Mouse (Mus musculus) embryonic facial prominence, embryonic 11.5 days (tissue): ENCODE measurements around the gene 2900026A02Rik. TPM values are rescaled to one million over a fixed set of nuclear protein-coding genes. Genes with fewer than 3 reads are reported as not detected.

Experiments used
- ATAC-seq: fragments of 200-750 bp; cut with Nextera tagmentation; replicated peaks from 2 replicates; pipeline ENCODE4 v1.8.0; 2017; ENCODE audit warnings: low read depth; ENCODE audit not compliant: insufficient number of reproducible peaks, low FRiP score, low TSS enrichment
- DNase-seq: peaks from one replicate; pipeline ENCODE4 v3.0.0-alpha.2; 2015; ENCODE audit warnings: low spot score
- H3K27ac ChIP-seq: fragments of 300-500 bp; sonication (generic); replicated peaks from 2 replicates; pipeline ENCODE4 v1.5.1; 2014; ENCODE audit warnings: mild to moderate bottlenecking, low read depth, low read length, control low read depth
- H3K27me3 ChIP-seq: fragments of 300-500 bp; sonication (generic); 2 replicates; pipeline ENCODE4 v1.6.1; 2014; ENCODE audit warnings: mild to moderate bottlenecking, low read length, moderate library complexity, mixed read lengths; ENCODE audit not compliant: control insufficient read depth, insufficient read depth
- H3K36me3 ChIP-seq: fragments of 300-500 bp; sonication (generic); replicated peaks from 2 replicates; pipeline ENCODE4 v1.6.1; 2014; ENCODE audit warnings: low read depth, mild to moderate bottlenecking, low read length, moderate library complexity, mixed read lengths; ENCODE audit not compliant: control insufficient read depth, insufficient read depth
- H3K4me1 ChIP-seq: fragments of 300-500 bp; sonication (generic); 2 replicates; pipeline ENCODE4 v1.6.1; 2014; ENCODE audit warnings: low read length, mixed read lengths; ENCODE audit not compliant: control insufficient read depth, insufficient read depth
- H3K4me2 ChIP-seq: fragments of 300-500 bp; sonication (generic); 2 replicates; pipeline ENCODE4 v1.6.1; 2014; ENCODE audit warnings: low read depth, mild to moderate bottlenecking, control low read depth, low read length, moderate library complexity
- H3K4me3 ChIP-seq: fragments of 300-500 bp; sonication (generic); 2 replicates; pipeline ENCODE4 v1.5.1; 2014; ENCODE audit warnings: low read depth, low read length, control low read depth
- H3K9ac ChIP-seq: fragments of 300-500 bp; sonication (generic); replicated peaks from 2 replicates; pipeline ENCODE4 v1.6.1; 2014; ENCODE audit warnings: mild to moderate bottlenecking, control low read depth, low read length
- H3K9me3 ChIP-seq: fragments of 300-500 bp; sonication (generic); replicated peaks from 2 replicates; pipeline ENCODE4 v1.6.1; 2016; ENCODE audit warnings: mild to moderate bottlenecking, low read length, inconsistent platforms, mixed read lengths; ENCODE audit not compliant: control insufficient read depth
- WGBS: fragments of 180-500 bp; shearing (Covaris S2); extraction: QIAGEN DNeasy Blood & Tissue Kit; methylation state at CpG from one replicate; pipeline ENCODE4 v1.1.7; 2014; 5-methylcytosine and 5-hydroxymethylcytosine counted together
- polyA plus RNA-seq: library from polyadenylated mRNA; unstranded; fragments of >200 nt; fragmentation: Nextera tagmentation; extraction: Ambion mirVana; gene quantifications from 2 replicates; pipeline ENCODE4 v1.2.1, GENCODE M21; 2014

Gene 2900026A02Rik
- polyA plus RNA-seq = 1.4 and 1.7 TPM in 2 replicates

DNA sequence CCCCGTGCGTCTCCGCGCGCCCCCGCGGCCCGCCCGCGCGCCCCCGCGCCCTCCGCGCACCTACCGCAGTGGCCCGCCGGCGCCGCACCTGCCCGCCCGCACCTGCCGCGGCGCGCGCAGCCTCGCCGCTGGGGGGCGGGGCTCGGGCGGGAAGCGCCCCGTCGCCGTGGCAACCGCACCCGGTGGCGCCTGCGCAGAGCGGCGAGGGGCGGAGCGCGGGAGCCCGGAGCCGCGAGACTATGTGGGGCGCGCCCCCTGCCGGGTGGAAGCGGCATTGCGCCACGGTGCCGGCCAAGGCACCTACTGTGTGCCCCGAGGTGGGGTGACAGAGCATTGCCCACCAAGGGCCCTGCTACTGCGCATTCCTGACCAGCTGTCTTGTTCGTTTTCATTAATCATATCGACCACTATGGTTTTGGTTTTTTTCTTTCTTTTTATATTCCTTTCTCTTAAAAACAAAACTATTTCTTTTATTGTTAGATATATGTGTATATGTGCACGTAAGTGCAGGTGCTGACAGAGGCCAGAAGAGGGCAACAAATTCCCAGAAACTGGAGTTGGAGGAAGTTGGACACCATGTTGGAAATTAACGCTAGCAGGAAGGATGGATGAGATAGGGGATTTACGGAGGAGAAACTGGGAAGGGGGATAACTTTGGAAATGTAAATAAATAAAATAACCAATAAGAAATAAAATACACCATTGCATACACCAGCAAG, at the start of gene 2900026A02Rik:
Gene 2900026A02Rik, minus strand, starts transcription at position 90 of the 719 bp plus-strand sequence.
- DNase-seq (peak; percentile 81), ATAC-seq (no peak)
- 17% methylated on average over 24 of the region's 62 CpGs for WGBS
- H3K4me3 ChIP-seq = peak within 1 kb of the TSS; percentile 49
- peak within 1 kb of the TSS; percentile 51 for H3K9ac ChIP-seq
- peaks cover 8% of the 10 kb centered on the region for H3K27me3 ChIP-seq
- H3K27ac ChIP-seq = no peak within 1 kb of the TSS
- H3K4me2 ChIP-seq = peak within 1 kb of the TSS; percentile 96
- no peaks in the 10 kb centered on the region for H3K36me3 ChIP-seq
- no peaks in the 10 kb centered on the region for H3K9me3 ChIP-seq
- peaks cover 8% of the 10 kb centered on the region for H3K4me1 ChIP-seq

DNA sequence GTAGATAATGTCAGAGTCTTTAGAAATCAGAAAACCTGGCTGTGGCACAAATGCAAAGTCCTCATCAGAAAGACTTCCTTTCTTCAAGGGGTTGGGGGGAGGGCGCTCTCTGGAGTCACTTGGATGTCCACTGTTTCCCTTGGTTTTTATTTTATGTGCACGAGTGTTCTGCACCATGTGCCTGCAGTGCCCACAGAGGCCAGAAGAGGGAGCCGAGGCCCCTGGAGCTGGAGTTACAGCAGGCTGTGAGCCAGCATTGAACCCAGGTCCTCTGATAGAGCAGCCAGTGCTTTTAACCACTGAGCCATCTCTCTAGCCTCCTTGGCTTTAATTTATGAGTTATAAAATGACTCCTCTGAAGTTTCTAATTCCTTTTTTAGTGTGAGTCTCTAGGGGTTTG, 49.0 kb upstream of the 2900026A02Rik start:
- Histone ChIP-seq H3K27me3 (no peaks in the 10 kb centered on the region), H3K27ac (no peak overlapping the region), H3K9ac (no peak overlapping the region), H3K9me3 (no peaks in the 10 kb centered on the region), H3K4me1 (no peaks in the 10 kb centered on the region), H3K4me2 (no peak overlapping the region), H3K4me3 (no peak overlapping the region), H3K36me3 (no peaks in the 10 kb centered on the region; the same call in 1 of the 2 replicates)
- DNase-seq (no peak), ATAC-seq (no peak)
- 79% methylated on average over 3 of the region's 3 CpGs for WGBS

- no peaks in the 10 kb centered on the region for H3K4me1 ChIP-seq
- no peak overlapping the region for H3K4me2 ChIP-seq
- no peaks in the 10 kb centered on the region for H3K27me3 ChIP-seq
- no peak overlapping the region for H3K27ac ChIP-seq
- H3K36me3 ChIP-seq = no peaks in the 10 kb centered on the region; the same call in 1 of the 2 replicates
- DNase-seq (no peak), ATAC-seq (peak; percentile 34; the same call in 1 of the 2 replicates)
- H3K4me3 ChIP-seq = no peak overlapping the region
- H3K9ac ChIP-seq = no peak overlapping the region
- H3K9me3 ChIP-seq = no peaks in the 10 kb centered on the region
These were observed 47.2 kb upstream of the 2900026A02Rik start for GRCm38 (mm10) chr5:113268246-113268645.

DNA sequence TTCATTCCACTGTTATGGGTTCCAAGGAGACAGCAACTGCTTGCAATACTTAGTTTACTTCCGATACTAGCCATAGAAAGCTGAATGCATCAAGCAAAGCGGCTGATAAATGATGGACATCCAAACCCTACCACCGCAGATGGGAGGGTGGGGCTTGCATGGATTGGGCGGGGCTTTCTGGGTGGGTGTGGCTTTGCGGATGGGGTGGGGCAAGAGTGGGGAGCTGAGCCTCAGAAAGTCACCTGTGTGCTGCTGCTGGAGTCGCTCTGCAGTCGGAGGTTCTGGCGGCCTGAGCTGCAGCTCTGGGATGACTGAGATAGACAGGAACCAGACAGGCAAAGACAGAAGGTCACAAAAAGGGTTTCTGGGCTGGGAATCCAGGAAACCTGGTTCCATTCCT, 44.6 kb upstream of the 2900026A02Rik start:
- no peak for ATAC-seq
- Histone ChIP-seq H3K36me3 (no peaks in the 10 kb centered on the region; the same call in 1 of the 2 replicates), H3K9me3 (no peaks in the 10 kb centered on the region), H3K4me3 (no peak overlapping the region), H3K4me1 (no peaks in the 10 kb centered on the region), H3K27me3 (no peaks in the 10 kb centered on the region), H3K9ac (no peak overlapping the region), H3K27ac (no peak overlapping the region), H3K4me2 (no peak overlapping the region)
- no peak for DNase-seq
- WGBS = 85% methylated on average over 8 of the region's 8 CpGs

- Histone ChIP-seq H3K27me3 (no peaks in the 10 kb centered on the region), H3K9ac (no peak overlapping the region), H3K9me3 (no peaks in the 10 kb centered on the region), H3K36me3 (no peaks in the 10 kb centered on the region), H3K4me2 (no peak overlapping the region), H3K4me1 (no peaks in the 10 kb centered on the region), H3K4me3 (no peak overlapping the region), H3K27ac (no peak overlapping the region)
- DNase-seq (no peak), ATAC-seq (no peak)
- 85% methylated on average over 11 of the region's 11 CpGs for WGBS
These were observed 29.8 kb upstream of the 2900026A02Rik start for GRCm38 (mm10) chr5:113250806-113251205.

DNA sequence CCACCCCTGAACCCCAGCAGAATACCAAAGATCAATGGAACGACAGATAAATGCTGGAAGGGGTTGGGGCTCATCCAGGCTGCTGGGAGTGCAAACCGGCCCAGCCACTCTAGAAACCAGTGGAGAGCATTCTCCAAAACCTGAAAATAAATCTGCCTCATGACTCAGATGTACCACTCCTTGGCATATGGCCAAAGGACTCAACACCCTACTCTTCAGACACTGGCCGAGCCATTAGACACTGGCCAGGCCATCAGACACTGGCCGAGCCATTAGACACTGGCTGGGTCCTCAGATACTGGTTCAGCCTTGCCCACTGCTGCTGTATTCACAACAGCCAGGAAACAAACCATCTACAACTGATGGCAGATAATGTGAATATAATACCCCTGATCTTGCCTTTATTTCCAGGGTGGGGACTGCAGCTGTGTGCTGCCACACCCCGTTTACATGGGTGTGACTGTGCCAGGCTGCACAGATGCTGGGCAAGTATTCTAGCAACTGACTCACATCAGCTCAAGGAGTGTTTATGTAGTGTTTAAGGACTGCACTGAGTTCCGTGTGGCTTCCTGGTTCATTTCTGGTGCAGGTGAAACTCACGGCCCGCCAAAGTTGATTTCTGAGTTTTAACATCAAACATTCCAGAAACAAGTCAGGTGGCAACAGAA, 28.4 kb upstream of the 2900026A02Rik start:
- Histone ChIP-seq H3K9ac (no peak overlapping the region), H3K27ac (no peak overlapping the region), H3K4me2 (no peak overlapping the region), H3K4me3 (no peak overlapping the region), H3K9me3 (no peaks in the 10 kb centered on the region), H3K4me1 (no peaks in the 10 kb centered on the region), H3K27me3 (no peaks in the 10 kb centered on the region), H3K36me3 (no peaks in the 10 kb centered on the region)
- WGBS = 84% methylated on average over 8 of the region's 8 CpGs
- DNase-seq (no peak), ATAC-seq (no peak)

- H3K4me3 ChIP-seq = no peak overlapping the region
- no peaks in the 10 kb centered on the region for H3K27me3 ChIP-seq
- H3K36me3 ChIP-seq = no peaks in the 10 kb centered on the region
- 80% methylated on average over 5 of the region's 5 CpGs for WGBS
- DNase-seq (no peak), ATAC-seq (no peak)
- no peak overlapping the region for H3K9ac ChIP-seq
- H3K4me2 ChIP-seq = no peak overlapping the region
- peaks cover 2% of the 10 kb centered on the region; the same call in 1 of the 2 replicates for H3K4me1 ChIP-seq
- no peak overlapping the region for H3K27ac ChIP-seq
- no peaks in the 10 kb centered on the region for H3K9me3 ChIP-seq
These were observed 9.2 kb upstream of the 2900026A02Rik start for GRCm38 (mm10) chr5:113230196-113230595.

GRCm38 (mm10) chr5:113226632-113227102, 5.6 kb upstream of the 2900026A02Rik start, which contains the start of gene Tmem211:
Tmem211 (plus strand) TSS chr5:113226909.
- Histone ChIP-seq H3K4me2 (peak within 1 kb of the TSS; percentile 26), H3K9ac (0 out of 2 replicates have a peak within 1 kb of the TSS, but pooled peaks have one; percentile 30), H3K9me3 (no peaks in the 10 kb centered on the region), H3K4me1 (peaks cover 2% of the 10 kb centered on the region; the same call in 1 of the 2 replicates), H3K27me3 (no peaks in the 10 kb centered on the region), H3K36me3 (no peaks in the 10 kb centered on the region), H3K27ac (no peak within 1 kb of the TSS), H3K4me3 (no peak within 1 kb of the TSS)
- DNase-seq (peak; percentile 95), ATAC-seq (peak; percentile 73)
- WGBS = 3% methylated on average over 13 of the region's 13 CpGs
